Mouse (Mus musculus) heart, embryonic 11.5 days (tissue): Measurements from ENCODE around the gene Mpg. TPM values are rescaled to one million over a fixed set of nuclear protein-coding genes. Genes with fewer than 3 reads are reported as not detected.

Source experiments
- ATAC-seq: fragments of 200-750 bp; cut with Nextera tagmentation; replicated peaks from 2 replicates; pipeline ENCODE4 v1.8.0; 2017; ENCODE audit warnings: moderate library complexity; ENCODE audit not compliant: insufficient number of reproducible peaks, low FRiP score, low TSS enrichment
- H3K27ac ChIP-seq: fragments of 300-500 bp; sonication (generic); 2 replicates; pipeline ENCODE4 v1.5.1; 2014; ENCODE audit warnings: mild to moderate bottlenecking, low read depth, low read length
- H3K27me3 ChIP-seq: fragments of 300-500 bp; sonication (generic); 2 replicates; pipeline ENCODE4 v1.6.1; 2014; ENCODE audit warnings: mild to moderate bottlenecking, low read length, mixed read lengths; ENCODE audit not compliant: control insufficient read depth, insufficient read depth
- H3K36me3 ChIP-seq: fragments of 300-500 bp; sonication (generic); 2 replicates; pipeline ENCODE4 v1.6.1; 2014; ENCODE audit warnings: mild to moderate bottlenecking, low read length, moderate library complexity, mixed read lengths; ENCODE audit not compliant: control insufficient read depth, insufficient read depth
- H3K4me1 ChIP-seq: fragments of 300-500 bp; sonication (generic); 2 replicates; pipeline ENCODE4 v1.6.1; 2014; ENCODE audit warnings: low read length; ENCODE audit not compliant: control insufficient read depth, insufficient read depth
- H3K4me2 ChIP-seq: fragments of 300-500 bp; sonication (generic); 2 replicates; pipeline ENCODE4 v1.6.1; 2014; ENCODE audit warnings: mild to moderate bottlenecking, moderate library complexity
- H3K4me3 ChIP-seq: fragments of 300-500 bp; sonication (generic); 2 replicates; pipeline ENCODE4 v1.5.1; 2014; ENCODE audit warnings: low read depth, low read length
- H3K9ac ChIP-seq: fragments of 300-500 bp; sonication (generic); 2 replicates; pipeline ENCODE4 v1.6.1; 2014; ENCODE audit warnings: mild to moderate bottlenecking, low read depth, low read length, moderate library complexity
- H3K9me3 ChIP-seq: fragments of 300-500 bp; sonication (generic); replicated peaks from 2 replicates; pipeline ENCODE4 v1.6.1; 2016; ENCODE audit warnings: low read length; ENCODE audit not compliant: control insufficient read depth
- WGBS: fragments of 180-500 bp; shearing (Covaris S2); extraction: QIAGEN DNeasy Blood & Tissue Kit; methylation state at CpG from one replicate; pipeline ENCODE4 v1.1.7; 2014; ENCODE audit not compliant: insufficient replicate concordance; 5-methylcytosine and 5-hydroxymethylcytosine counted together
- polyA plus RNA-seq: library from polyadenylated mRNA; unstranded; fragments of >200 nt; fragmentation: Nextera tagmentation; extraction: Ambion mirVana; gene quantifications from 2 replicates; pipeline ENCODE4 v1.2.1, GENCODE M21; 2014

Mpg gene
- polyA plus RNA-seq, 1 experiment from 2014 or later = 22.5 TPM

- peaks cover 6% of the 10 kb centered on the region for H3K4me1 ChIP-seq
- peaks cover 14% of the 10 kb centered on the region; the same call in 1 of the 2 replicates for H3K36me3 ChIP-seq
- H3K27me3 ChIP-seq = no peaks in the 10 kb centered on the region
- H3K4me2 ChIP-seq = no peak overlapping the region
- H3K9ac ChIP-seq = no peak overlapping the region
- ATAC-seq = no peak
- 84% methylated on average over 3 of the region's 3 CpGs for WGBS
- no peak overlapping the region for H3K27ac ChIP-seq
- no peaks in the 10 kb centered on the region for H3K9me3 ChIP-seq
- no peak overlapping the region for H3K4me3 ChIP-seq
Observed at GRCm38 (mm10) chr11:32248350-32248749, 22.0 kb downstream of the Mpg start.

GRCm38 (mm10) chr11:32250880-32251763 lies 24.8 kb downstream of the Mpg start:
- Histone ChIP-seq H3K27ac (peak overlapping the region; percentile 57), H3K36me3 (peaks cover 13% of the 10 kb centered on the region; the same call in 1 of the 2 replicates)
- ATAC-seq = peak; percentile 96

GRCm38 (mm10) chr11:32253121-32253520 lies 26.8 kb downstream of the Mpg start:
- H3K27ac ChIP-seq = 0 out of 2 replicates have a peak overlapping the region, but pooled peaks have one; percentile 16
- H3K4me1 ChIP-seq = no peaks in the 10 kb centered on the region
- no peaks in the 10 kb centered on the region for H3K9me3 ChIP-seq
- no peak for ATAC-seq
- H3K4me3 ChIP-seq = no peak overlapping the region
- no peak overlapping the region for H3K4me2 ChIP-seq
- no peak overlapping the region for H3K9ac ChIP-seq
- H3K36me3 ChIP-seq = 0 out of 2 replicates have a peak, but pooled peaks cover 6% of the 10 kb centered on the region
- 88% methylated on average over 1 of the region's 1 CpGs for WGBS
- no peaks in the 10 kb centered on the region for H3K27me3 ChIP-seq

More at GRCm38 (mm10) chr11:32250880-32251763, 24.8 kb downstream of the Mpg start:
- H3K4me3 ChIP-seq = no peak overlapping the region
- H3K4me2 ChIP-seq = no peak overlapping the region
- H3K4me1 ChIP-seq = no peaks in the 10 kb centered on the region
- WGBS = 78% methylated on average over 8 of the region's 8 CpGs
- H3K27me3 ChIP-seq = no peaks in the 10 kb centered on the region
- H3K9me3 ChIP-seq = no peaks in the 10 kb centered on the region
- H3K9ac ChIP-seq = peak overlapping the region; percentile 2; the same call in 1 of the 2 replicates

- Histone ChIP-seq H3K4me2 (peak overlapping the region; percentile 16; the same call in 1 of the 2 replicates), H3K27ac (peak overlapping the region; percentile 82), H3K4me3 (no peak overlapping the region), H3K27me3 (no peaks in the 10 kb centered on the region), H3K36me3 (no peaks in the 10 kb centered on the region), H3K9me3 (no peaks in the 10 kb centered on the region), H3K4me1 (no peaks in the 10 kb centered on the region), H3K9ac (peak overlapping the region; percentile 59)
- WGBS = 71% methylated on average over 1 of the region's 1 CpGs
- peak; percentile 89 for ATAC-seq
Observed at GRCm38 (mm10) chr11:32256146-32256545, 29.8 kb downstream of the Mpg start.

- 89% methylated on average over 3 of the region's 3 CpGs for WGBS
- Histone ChIP-seq H3K4me3 (no peak overlapping the region), H3K9me3 (no peaks in the 10 kb centered on the region), H3K27me3 (no peaks in the 10 kb centered on the region), H3K9ac (peak overlapping the region; percentile 59), H3K4me2 (peak overlapping the region; percentile 16; the same call in 1 of the 2 replicates), H3K4me1 (no peaks in the 10 kb centered on the region), H3K36me3 (no peaks in the 10 kb centered on the region), H3K27ac (peak overlapping the region; percentile 82)
- no peak for ATAC-seq
Observed at GRCm38 (mm10) chr11:32256566-32256965, 30.3 kb downstream of the Mpg start.

GRCm38 (mm10) chr11:32262674-32263415 lies 36.5 kb downstream of the Mpg start:
- Histone ChIP-seq H3K9ac (no peak overlapping the region), H3K4me3 (no peak overlapping the region), H3K4me2 (no peak overlapping the region), H3K27me3 (no peaks in the 10 kb centered on the region), H3K4me1 (peaks cover 7% of the 10 kb centered on the region; the same call in 1 of the 2 replicates), H3K27ac (peak overlapping the region; percentile 25; the same call in 1 of the 2 replicates), H3K36me3 (no peaks in the 10 kb centered on the region; the same call in 1 of the 2 replicates), H3K9me3 (no peaks in the 10 kb centered on the region)
- peak; percentile 22; the same call in 1 of the 2 replicates for ATAC-seq
- WGBS = 65% methylated on average over 10 of the region's 10 CpGs

GRCm38 (mm10) chr11:32265117-32265738 lies 38.9 kb downstream of the Mpg start:
- ATAC-seq = peak; percentile 33; the same call in 1 of the 2 replicates

GRCm38 (mm10) chr11:32266194-32266593 lies 39.9 kb downstream of the Mpg start:
- ATAC-seq = no peak
- 85% methylated on average over 6 of the region's 6 CpGs for WGBS
- no peaks in the 10 kb centered on the region for H3K9me3 ChIP-seq
- H3K4me2 ChIP-seq = 0 out of 2 replicates have a peak overlapping the region, but pooled peaks have one; percentile 19
- H3K4me1 ChIP-seq = peaks cover 7% of the 10 kb centered on the region; the same call in 1 of the 2 replicates
- H3K9ac ChIP-seq = peak overlapping the region; percentile 49; the same call in 1 of the 2 replicates
- peak overlapping the region; percentile 79 for H3K27ac ChIP-seq
- no peak overlapping the region for H3K4me3 ChIP-seq
- no peaks in the 10 kb centered on the region for H3K27me3 ChIP-seq
- H3K36me3 ChIP-seq = no peaks in the 10 kb centered on the region; the same call in 1 of the 2 replicates

More at GRCm38 (mm10) chr11:32265117-32265738, 38.9 kb downstream of the Mpg start:
- Histone ChIP-seq H3K27me3 (no peaks in the 10 kb centered on the region), H3K4me3 (no peak overlapping the region), H3K9me3 (no peaks in the 10 kb centered on the region), H3K36me3 (no peaks in the 10 kb centered on the region; the same call in 1 of the 2 replicates), H3K4me2 (no peak overlapping the region), H3K9ac (peak overlapping the region; percentile 23; the same call in 1 of the 2 replicates), H3K27ac (peak overlapping the region; percentile 79), H3K4me1 (peaks cover 7% of the 10 kb centered on the region; the same call in 1 of the 2 replicates)
- WGBS = 79% methylated on average over 3 of the region's 3 CpGs
